Mouse (Mus musculus): Measurements from ENCODE around the gene Efna2. TPM values are rescaled to one million over a fixed set of nuclear protein-coding genes. Genes with fewer than 3 reads are reported as not detected.
A peak's percentile ranks its signal among the peaks of the same experiment; 100 is the strongest.
"Not testable (repeated sequence)": the region's sequence is repeated elsewhere in the genome, so short reads cannot be mapped to it uniquely, and the experiment has no call there.

Efna2 gene
- total RNA-seq, 1 experiment from 2014 or later: 1.0 TPM

- ATAC-seq (replicated peaks; ENCODE audit: insufficient number of reproducible peaks, low FRiP score, low TSS enrichment, poor library complexity, severe bottlenecking): no peak
Observed at GRCm38 (mm10) chr10:80164161-80164997, 14.9 kb upstream of the Efna2 start.

- ATAC-seq (replicated peaks; ENCODE audit: insufficient number of reproducible peaks, low FRiP score, low TSS enrichment, poor library complexity, severe bottlenecking): peak; percentile 54
Observed at GRCm38 (mm10) chr10:80164998-80165344, 14.3 kb upstream of the Efna2 start.

- ATAC-seq (replicated peaks; ENCODE audit: insufficient number of reproducible peaks, low FRiP score, low TSS enrichment, poor library complexity, severe bottlenecking): no peak
Observed at GRCm38 (mm10) chr10:80165392-80166128, 13.7 kb upstream of the Efna2 start, which contains the start of gene Cirbp. TSS of gene Cirbp (plus strand) at chr10:80165985.

GRCm38 (mm10) chr10:80166136-80166535 lies 13.1 kb upstream of the Efna2 start:
- ATAC-seq (replicated peaks; ENCODE audit: insufficient number of reproducible peaks, low FRiP score, low TSS enrichment, poor library complexity, severe bottlenecking): not testable (repeated sequence)

- ATAC-seq (replicated peaks; ENCODE audit: insufficient number of reproducible peaks, low FRiP score, low TSS enrichment, poor library complexity, severe bottlenecking): peak; percentile 63
Observed at GRCm38 (mm10) chr10:80167460-80168037, 11.7 kb upstream of the Efna2 start.

- ATAC-seq (replicated peaks; ENCODE audit: insufficient number of reproducible peaks, low FRiP score, low TSS enrichment, poor library complexity, severe bottlenecking): peak; percentile 3; the same call in 1 of the 2 replicates
Observed at GRCm38 (mm10) chr10:80168038-80168661, 11.1 kb upstream of the Efna2 start.

- no peak for ATAC-seq (replicated peaks; ENCODE audit: insufficient number of reproducible peaks, low FRiP score, low TSS enrichment, poor library complexity, severe bottlenecking)
Observed at GRCm38 (mm10) chr10:80169070-80169469, 10.2 kb upstream of the Efna2 start.

- ATAC-seq (replicated peaks; ENCODE audit: insufficient number of reproducible peaks, low FRiP score, low TSS enrichment, poor library complexity, severe bottlenecking): no peak
Observed at GRCm38 (mm10) chr10:80169651-80170050, 9.6 kb upstream of the Efna2 start.

- ATAC-seq (replicated peaks; ENCODE audit: insufficient number of reproducible peaks, low FRiP score, low TSS enrichment, poor library complexity, severe bottlenecking): no peak
Observed at GRCm38 (mm10) chr10:80170052-80170451, 9.2 kb upstream of the Efna2 start.

GRCm38 (mm10) chr10:80170601-80171021 lies 8.7 kb upstream of the Efna2 start:
- ATAC-seq (replicated peaks; ENCODE audit: insufficient number of reproducible peaks, low FRiP score, low TSS enrichment, poor library complexity, severe bottlenecking): no peak

GRCm38 (mm10) chr10:80171252-80171651 lies 8.0 kb upstream of the Efna2 start:
- no peak for ATAC-seq (replicated peaks; ENCODE audit: insufficient number of reproducible peaks, low FRiP score, low TSS enrichment, poor library complexity, severe bottlenecking)

- ATAC-seq (replicated peaks; ENCODE audit: insufficient number of reproducible peaks, low FRiP score, low TSS enrichment, poor library complexity, severe bottlenecking): no peak
Observed at GRCm38 (mm10) chr10:80171760-80172526, 7.3 kb upstream of the Efna2 start.

- peak; percentile 54 for ATAC-seq (replicated peaks; ENCODE audit: insufficient number of reproducible peaks, low FRiP score, low TSS enrichment, poor library complexity, severe bottlenecking)
Observed at GRCm38 (mm10) chr10:80172527-80173292, 6.6 kb upstream of the Efna2 start, which contains the start of gene 1600002K03Rik. TSS of gene 1600002K03Rik (plus strand) at chr10:80172944.

GRCm38 (mm10) chr10:80173358-80173757 lies 5.9 kb upstream of the Efna2 start:
- no peak for ATAC-seq (replicated peaks; ENCODE audit: insufficient number of reproducible peaks, low FRiP score, low TSS enrichment, poor library complexity, severe bottlenecking)

GRCm38 (mm10) chr10:80173955-80174640 lies 5.2 kb upstream of the Efna2 start:
- ATAC-seq (replicated peaks; ENCODE audit: insufficient number of reproducible peaks, low FRiP score, low TSS enrichment, poor library complexity, severe bottlenecking): no peak

- ATAC-seq (replicated peaks; ENCODE audit: insufficient number of reproducible peaks, low FRiP score, low TSS enrichment, poor library complexity, severe bottlenecking): no peak
Observed at GRCm38 (mm10) chr10:80174705-80175104, 4.6 kb upstream of the Efna2 start.
